Mouse (Mus musculus): ENCODE measurements around the gene Lnx2.

The Lnx2 gene

GRCm38 (mm10) chr5:147076026-147076798 lies at the start of gene Lnx2:
Gene Lnx2, minus strand, starts transcription at chr5:147076586.
- peak; percentile 99 for DNase-seq (ENCODE audit: low read depth)

- DNase-seq (ENCODE audit: low read depth), result no peak
These were observed 49.3 kb upstream of the Lnx2 start for GRCm38 (mm10) chr5:147125542-147126185.

- DNase-seq (ENCODE audit: low read depth), result no peak
These were observed 48.4 kb upstream of the Lnx2 start for GRCm38 (mm10) chr5:147124794-147125193.

- DNase-seq (ENCODE audit: low read depth), result peak; percentile 16
These were observed 44.8 kb upstream of the Lnx2 start for GRCm38 (mm10) chr5:147121146-147121545.

GRCm38 (mm10) chr5:147117027-147117426 lies 40.6 kb upstream of the Lnx2 start:
- DNase-seq (ENCODE audit: low read depth), result peak; percentile 16

GRCm38 (mm10) chr5:147115631-147116030 lies 39.2 kb upstream of the Lnx2 start:
- DNase-seq (ENCODE audit: low read depth), result no peak

GRCm38 (mm10) chr5:147114738-147115137 lies 38.4 kb upstream of the Lnx2 start:
- DNase-seq (ENCODE audit: low read depth), result no peak

- DNase-seq (ENCODE audit: low read depth), result no peak
These were observed 32.6 kb upstream of the Lnx2 start for GRCm38 (mm10) chr5:147108861-147109591.

- no peak for DNase-seq (ENCODE audit: low read depth)
These were observed 30.9 kb upstream of the Lnx2 start for GRCm38 (mm10) chr5:147107276-147107675.

GRCm38 (mm10) chr5:147102295-147102694 lies 25.9 kb upstream of the Lnx2 start:
- no peak for DNase-seq (ENCODE audit: low read depth)

GRCm38 (mm10) chr5:147100180-147100579 lies 23.8 kb upstream of the Lnx2 start:
- no peak for DNase-seq (ENCODE audit: low read depth)

- DNase-seq (ENCODE audit: low read depth), result no peak
These were observed 22.3 kb upstream of the Lnx2 start for GRCm38 (mm10) chr5:147098667-147099066.

- DNase-seq (ENCODE audit: low read depth), result no peak
These were observed 20.2 kb upstream of the Lnx2 start for GRCm38 (mm10) chr5:147096586-147096985.

- no peak for DNase-seq (ENCODE audit: low read depth)
These were observed 17.9 kb upstream of the Lnx2 start for GRCm38 (mm10) chr5:147094296-147094695.

- no peak for DNase-seq (ENCODE audit: low read depth)
These were observed 16.1 kb upstream of the Lnx2 start for GRCm38 (mm10) chr5:147092448-147092847.

GRCm38 (mm10) chr5:147090256-147090963 lies 14.0 kb upstream of the Lnx2 start:
- no peak for DNase-seq (ENCODE audit: low read depth)

- DNase-seq (ENCODE audit: low read depth), result no peak
These were observed 13.4 kb upstream of the Lnx2 start for GRCm38 (mm10) chr5:147089836-147090235.

- no peak for DNase-seq (ENCODE audit: low read depth)
These were observed 10.4 kb upstream of the Lnx2 start for GRCm38 (mm10) chr5:147086816-147087215.

- no peak for DNase-seq (ENCODE audit: low read depth)
These were observed 9.0 kb upstream of the Lnx2 start for GRCm38 (mm10) chr5:147085201-147085894.

GRCm38 (mm10) chr5:147078110-147078900 lies 1.9 kb upstream of the Lnx2 start:
- DNase-seq (ENCODE audit: low read depth), result no peak
